Mouse (Mus musculus) MEL (cell line): ENCODE measurements at regions not wholly inside any gene's neighbourhood (a gene's known extent, or its start where the extent isn't known, plus 50 kb on each side); places are given as distances from the start of the nearest gene placed in this dataset.

Experiments
- MYB ChIP-seq: IDR thresholded peaks from 2 replicates; pipeline ENCODE4 v1.6.1; 2011; ENCODE audit warnings: mild to moderate bottlenecking, low read depth, low read length, improper control_type of control experiment
- POLR2A ChIP-seq, 2 experiments: IDR thresholded peaks; 2 replicates each; pipeline ENCODE4 v1.6.1; 2011 to 2012; ENCODE audit warnings: low read length in 2 of 2, mild to moderate bottlenecking in 2 of 2, control low read depth in 1 of 2, improper control_type of control experiment in 1 of 2, low read depth in 1 of 2, moderate library complexity in 1 of 2; ENCODE audit not compliant: control insufficient read depth in 1 of 2, insufficient read depth in 1 of 2, poor library complexity in 1 of 2
- ZNF384 ChIP-seq: IDR thresholded peaks from 2 replicates; pipeline ENCODE4 v1.6.1; 2012; ENCODE audit warnings: low read depth, mild to moderate bottlenecking, inconsistent platforms, low read length, improper control_type of control experiment

GRCm38 (mm10) chr5:54349775-54350332 lies 351.6 kb downstream of the Stim2 start:
- TF ChIP-seq MYB (no peak), ZNF384 (no peak), POLR2A (IDR thresholded peaks at IDR 0.05; ENCODE audit: control insufficient read depth in 1 of 2, insufficient read depth in 1 of 2, low read depth in 1 of 2, low read length in 2 of 2, poor library complexity in 1 of 2) (no peak)
